Mouse (Mus musculus): ENCODE measurements at regions not wholly inside any gene's neighbourhood (a gene's known extent, or its start where the extent isn't known, plus 50 kb on each side); places are given as distances from the start of the nearest gene placed in this dataset.

DNA sequence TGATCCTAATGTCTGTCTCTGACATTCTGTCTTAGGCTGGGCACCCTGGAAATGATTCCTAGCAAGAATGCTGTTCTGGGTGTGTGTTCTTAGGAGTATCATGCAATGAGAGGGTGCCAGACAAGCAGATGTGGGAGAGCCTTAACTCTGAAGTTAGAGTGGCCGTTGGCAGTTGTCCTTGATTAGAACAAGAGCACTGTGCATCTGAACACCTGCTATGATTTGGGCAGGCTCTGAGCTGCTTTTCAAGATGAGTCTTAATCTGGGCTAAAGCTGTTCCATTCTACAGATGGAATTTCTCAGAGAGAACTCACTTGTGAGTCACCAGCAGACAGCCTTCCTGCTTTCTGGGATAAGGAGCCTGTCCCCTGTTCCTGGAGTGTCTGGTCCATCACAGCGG is 317.1 kb upstream of the Kcnh8 start:
- WGBS, result 84% methylated on average over 2 of the region's 2 CpGs
- no peaks in the 10 kb centered on the region for H3K36me3 ChIP-seq
- no peaks in the 10 kb centered on the region for H3K9me3 ChIP-seq
- no peaks in the 10 kb centered on the region for H3K4me1 ChIP-seq
- ATAC-seq (replicated peaks), result no peak
- H3K4me3 ChIP-seq, result no peak overlapping the region
- H3K9ac ChIP-seq (replicated peaks), result no peak overlapping the region
- no peaks in the 10 kb centered on the region for H3K27me3 ChIP-seq
- no peak overlapping the region for H3K4me2 ChIP-seq (replicated peaks)
- H3K27ac ChIP-seq (replicated peaks), result no peak overlapping the region

DNA sequence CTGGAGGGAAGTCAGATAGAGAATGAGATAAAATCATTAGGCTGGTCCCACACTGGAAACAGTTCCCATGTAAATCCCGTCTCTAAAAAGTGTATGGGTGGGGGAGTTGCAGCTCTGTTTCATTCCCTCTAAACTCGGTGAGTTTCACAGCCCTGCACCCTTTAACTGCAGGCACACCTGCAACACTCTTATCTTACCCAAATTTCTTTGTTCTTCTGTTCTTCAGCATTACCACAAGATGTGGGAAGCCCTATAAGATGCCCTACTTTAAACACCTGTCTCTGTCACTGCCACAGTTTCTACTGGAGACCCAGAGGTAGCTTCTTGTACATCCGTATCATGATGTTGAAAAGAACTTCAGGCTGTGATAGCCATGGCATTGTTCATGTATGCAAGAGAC is 320.2 kb upstream of the Kcnh8 start:
- Histone ChIP-seq H3K27ac (replicated peaks) (no peak overlapping the region), H3K9ac (replicated peaks) (no peak overlapping the region)
- WGBS, result 50% methylated on average over 3 of the region's 3 CpGs

GRCm38 (mm10) chr17:52278523-52278922 is 324.0 kb upstream of the Kcnh8 start:
- no peaks in the 10 kb centered on the region for H3K36me3 ChIP-seq
- no peaks in the 10 kb centered on the region for H3K4me1 ChIP-seq
- H3K27ac ChIP-seq (replicated peaks), result no peak overlapping the region
- H3K9ac ChIP-seq (replicated peaks), result no peak overlapping the region
- H3K4me2 ChIP-seq (replicated peaks), result no peak overlapping the region
- no peak overlapping the region for H3K4me3 ChIP-seq
- WGBS, result 95% methylated on average over 4 of the region's 4 CpGs
- no peaks in the 10 kb centered on the region for H3K27me3 ChIP-seq
- H3K9me3 ChIP-seq, result no peaks in the 10 kb centered on the region
- no peak for ATAC-seq (replicated peaks)

More for the DNA sequence above, 320.2 kb upstream of the Kcnh8 start:
- H3K27me3 ChIP-seq, result no peaks in the 10 kb centered on the region
- no peaks in the 10 kb centered on the region for H3K4me1 ChIP-seq
- H3K4me2 ChIP-seq (replicated peaks), result no peak overlapping the region
- no peak overlapping the region for H3K4me3 ChIP-seq
- ATAC-seq (replicated peaks), result no peak
- H3K36me3 ChIP-seq, result no peaks in the 10 kb centered on the region
- H3K9me3 ChIP-seq, result no peaks in the 10 kb centered on the region

DNA sequence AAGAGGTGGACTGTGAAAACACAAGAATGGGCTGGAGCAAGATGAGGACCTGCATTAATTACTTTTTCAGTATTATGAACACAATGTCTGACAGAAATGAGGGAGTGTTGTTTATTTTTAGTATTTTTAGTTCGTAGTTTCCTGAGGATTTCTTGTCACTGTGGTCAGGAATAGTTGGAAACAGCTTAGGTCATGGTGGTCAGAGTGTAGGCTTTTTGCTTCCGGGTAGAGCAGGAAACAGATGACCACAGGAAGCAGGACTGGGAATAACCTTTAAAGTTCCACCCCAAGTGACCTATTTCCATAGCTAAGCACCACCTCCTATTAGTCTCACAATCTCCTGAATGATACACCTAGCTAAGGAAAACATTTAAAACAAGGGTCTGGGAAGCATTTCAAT is 333.7 kb upstream of the Kcnh8 start:
- Histone ChIP-seq H3K27ac (replicated peaks) (no peak overlapping the region), H3K27me3 (no peaks in the 10 kb centered on the region), H3K9me3 (no peaks in the 10 kb centered on the region), H3K9ac (replicated peaks) (no peak overlapping the region), H3K36me3 (no peaks in the 10 kb centered on the region), H3K4me2 (replicated peaks) (no peak overlapping the region), H3K4me1 (no peaks in the 10 kb centered on the region), H3K4me3 (no peak overlapping the region)
- no peak for ATAC-seq (replicated peaks)
- 85% methylated on average over 2 of the region's 2 CpGs for WGBS

DNA sequence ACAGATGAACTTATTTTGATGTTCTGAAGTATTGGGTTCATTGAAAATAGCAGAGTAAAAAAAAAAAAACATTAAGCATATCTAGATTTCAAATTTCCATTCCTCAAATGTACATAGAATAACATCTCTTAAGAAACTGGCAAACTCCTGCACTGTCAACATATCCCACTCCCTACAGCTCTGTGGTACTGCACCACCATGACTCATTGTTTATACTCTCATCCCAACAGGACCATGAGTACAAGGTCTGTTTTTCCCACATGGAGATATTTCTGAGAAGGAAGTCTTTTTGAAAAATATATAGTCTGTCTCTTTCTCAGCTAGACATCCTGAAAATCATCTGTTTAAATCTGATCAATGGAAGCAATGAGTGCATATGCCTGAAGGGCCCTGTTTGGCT is 351.2 kb upstream of the Kcnh8 start:
- H3K4me1 ChIP-seq, result no peaks in the 10 kb centered on the region
- ATAC-seq (replicated peaks), result no peak
- no peak overlapping the region for H3K27ac ChIP-seq (replicated peaks)
- H3K36me3 ChIP-seq, result no peaks in the 10 kb centered on the region
- no peak overlapping the region for H3K4me2 ChIP-seq (replicated peaks)
- H3K9me3 ChIP-seq, result no peaks in the 10 kb centered on the region
- H3K4me3 ChIP-seq, result no peak overlapping the region
- no peaks in the 10 kb centered on the region for H3K27me3 ChIP-seq
- no peak overlapping the region for H3K9ac ChIP-seq (replicated peaks)

- H3K4me1 ChIP-seq, result no peaks in the 10 kb centered on the region
- WGBS, result 81% methylated on average over 3 of the region's 3 CpGs
- no peak overlapping the region for H3K4me3 ChIP-seq
- no peak overlapping the region for H3K4me2 ChIP-seq (replicated peaks)
- no peak overlapping the region for H3K27ac ChIP-seq (replicated peaks)
- no peak overlapping the region for H3K9ac ChIP-seq (replicated peaks)
- ATAC-seq (replicated peaks), result no peak
- no peaks in the 10 kb centered on the region for H3K9me3 ChIP-seq
- no peaks in the 10 kb centered on the region for H3K27me3 ChIP-seq
- no peaks in the 10 kb centered on the region for H3K36me3 ChIP-seq
These were observed 376.9 kb upstream of the Kcnh8 start for GRCm38 (mm10) chr17:52225584-52225983.

DNA sequence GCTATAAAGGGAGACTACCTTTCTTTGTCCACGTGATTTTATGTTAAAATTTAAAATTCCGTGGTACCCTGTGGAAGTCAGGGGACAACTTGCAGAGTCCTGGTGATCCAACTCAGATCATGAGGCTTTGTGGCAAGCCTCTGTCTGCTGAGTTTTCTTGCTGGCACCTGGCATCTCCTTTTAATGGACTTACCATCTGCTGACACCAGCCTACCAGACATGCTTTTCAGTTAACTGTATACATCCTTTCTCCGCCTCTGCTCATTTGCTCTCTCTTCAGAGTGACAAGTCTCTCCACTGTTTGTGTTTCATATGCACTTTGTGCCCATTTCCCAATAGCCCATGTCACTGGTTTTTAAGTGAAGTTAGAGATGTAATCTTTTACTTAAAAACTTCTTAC is 382.1 kb upstream of the Kcnh8 start:
- Histone ChIP-seq H3K4me2 (replicated peaks) (no peak overlapping the region), H3K9ac (replicated peaks) (no peak overlapping the region), H3K4me3 (no peak overlapping the region), H3K27ac (replicated peaks) (no peak overlapping the region), H3K9me3 (no peaks in the 10 kb centered on the region), H3K27me3 (no peaks in the 10 kb centered on the region), H3K36me3 (no peaks in the 10 kb centered on the region), H3K4me1 (no peaks in the 10 kb centered on the region)
- ATAC-seq (replicated peaks), result no peak
- 90% methylated on average over 3 of the region's 3 CpGs for WGBS

DNA sequence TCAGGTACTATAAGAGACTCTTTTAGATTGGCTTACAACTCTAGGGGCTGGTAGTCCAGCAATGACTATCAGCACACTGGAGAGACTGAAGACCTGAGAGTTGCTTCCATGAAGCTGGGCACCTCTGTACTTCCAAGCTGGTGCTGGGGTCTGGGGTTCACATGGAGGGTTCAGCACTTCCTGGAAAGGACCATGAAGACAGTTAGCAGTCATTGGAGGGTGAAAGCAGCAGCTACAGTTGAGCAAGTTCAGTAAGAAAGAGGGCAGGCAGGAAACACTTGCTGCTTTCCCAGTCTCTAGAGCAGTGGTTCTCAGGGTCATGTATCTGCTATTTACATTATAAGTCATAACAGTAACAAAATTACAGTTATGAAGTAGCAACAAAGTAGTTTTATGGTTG is 384.3 kb upstream of the Satb1 start:
- no peak overlapping the region for H3K4me2 ChIP-seq (replicated peaks)

DNA sequence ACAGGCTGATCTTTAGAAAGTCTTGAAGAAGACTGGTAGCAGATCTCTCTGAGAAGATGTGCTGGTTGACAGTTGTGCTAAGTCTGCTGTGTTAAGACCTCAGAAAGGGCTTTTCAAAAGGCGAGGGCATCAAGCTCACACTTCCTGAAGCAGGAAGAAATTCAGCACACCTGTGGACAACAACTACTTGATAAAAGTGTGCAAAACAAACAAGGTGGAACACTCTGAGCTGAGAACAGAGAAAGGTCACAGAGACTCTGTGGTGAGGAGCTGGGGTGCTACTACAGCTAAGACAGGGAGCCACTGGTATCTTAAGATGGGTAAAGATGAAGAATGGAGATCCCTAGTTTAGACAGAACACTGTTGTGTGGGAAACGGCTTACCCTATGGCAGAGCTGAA is 379.9 kb upstream of the Satb1 start:
- Histone ChIP-seq H3K4me2 (replicated peaks) (no peak overlapping the region), H3K27ac (replicated peaks) (no peak overlapping the region), H3K9ac (replicated peaks) (no peak overlapping the region), H3K9me3 (no peaks in the 10 kb centered on the region), H3K27me3 (no peaks in the 10 kb centered on the region), H3K36me3 (no peaks in the 10 kb centered on the region), H3K4me1 (no peaks in the 10 kb centered on the region), H3K4me3 (no peak overlapping the region)
- ATAC-seq (replicated peaks), result no peak
- 85% methylated on average over 2 of the region's 2 CpGs for WGBS

More for the DNA sequence above, 384.3 kb upstream of the Satb1 start:
- H3K4me3 ChIP-seq, result no peak overlapping the region
- ATAC-seq (replicated peaks), result no peak
- no peaks in the 10 kb centered on the region for H3K27me3 ChIP-seq
- no peak overlapping the region for H3K9ac ChIP-seq (replicated peaks)
- no peaks in the 10 kb centered on the region for H3K36me3 ChIP-seq
- H3K4me1 ChIP-seq, result no peaks in the 10 kb centered on the region
- H3K9me3 ChIP-seq, result no peaks in the 10 kb centered on the region
- H3K27ac ChIP-seq (replicated peaks), result no peak overlapping the region

GRCm38 (mm10) chr17:52210483-52210882 is 377.4 kb upstream of the Satb1 start:
- no peaks in the 10 kb centered on the region for H3K27me3 ChIP-seq
- H3K36me3 ChIP-seq, result no peaks in the 10 kb centered on the region
- no peaks in the 10 kb centered on the region for H3K4me1 ChIP-seq
- WGBS, result 90% methylated on average over 6 of the region's 6 CpGs
- no peaks in the 10 kb centered on the region for H3K9me3 ChIP-seq
- H3K27ac ChIP-seq (replicated peaks), result no peak overlapping the region
- no peak overlapping the region for H3K4me3 ChIP-seq
- ATAC-seq (replicated peaks), result no peak
- no peak overlapping the region for H3K4me2 ChIP-seq (replicated peaks)
- no peak overlapping the region for H3K9ac ChIP-seq (replicated peaks)

DNA sequence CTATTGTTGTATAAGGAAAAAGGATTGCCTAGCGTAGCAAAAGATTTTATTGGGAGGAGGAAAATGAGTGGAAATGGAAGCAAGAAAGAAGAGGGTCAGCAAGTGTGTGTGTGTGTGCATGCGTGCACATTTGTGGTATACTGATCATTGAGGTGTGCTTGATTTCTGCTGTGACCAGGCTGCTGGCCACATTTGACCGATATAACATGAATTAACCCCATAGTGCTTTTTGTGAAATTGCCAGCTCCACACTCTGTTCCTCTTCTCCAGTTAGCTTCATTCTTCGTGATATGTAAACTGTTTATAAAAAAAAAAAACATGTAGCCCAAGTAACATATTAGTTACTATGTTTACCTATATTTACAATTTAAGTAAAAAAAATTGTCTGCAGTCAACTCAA is 364.6 kb upstream of the Satb1 start:
- Histone ChIP-seq H3K4me2 (replicated peaks) (no peak overlapping the region), H3K4me3 (no peak overlapping the region), H3K9me3 (no peaks in the 10 kb centered on the region), H3K27ac (replicated peaks) (no peak overlapping the region), H3K9ac (replicated peaks) (no peak overlapping the region), H3K27me3 (no peaks in the 10 kb centered on the region), H3K36me3 (no peaks in the 10 kb centered on the region), H3K4me1 (no peaks in the 10 kb centered on the region)
- no peak for ATAC-seq (replicated peaks)
- WGBS, result 92% methylated on average over 4 of the region's 4 CpGs

- H3K4me1 ChIP-seq, result no peaks in the 10 kb centered on the region
- no peak for ATAC-seq (replicated peaks)
- H3K36me3 ChIP-seq, result no peaks in the 10 kb centered on the region
- no peak overlapping the region for H3K4me3 ChIP-seq
- 91% methylated on average over 5 of the region's 5 CpGs for WGBS
- no peaks in the 10 kb centered on the region for H3K9me3 ChIP-seq
- no peak overlapping the region for H3K27ac ChIP-seq (replicated peaks)
- no peaks in the 10 kb centered on the region for H3K27me3 ChIP-seq
- no peak overlapping the region for H3K9ac ChIP-seq (replicated peaks)
- no peak overlapping the region for H3K4me2 ChIP-seq (replicated peaks)
These were observed 363.7 kb upstream of the Satb1 start for GRCm38 (mm10) chr17:52196811-52197210.

DNA sequence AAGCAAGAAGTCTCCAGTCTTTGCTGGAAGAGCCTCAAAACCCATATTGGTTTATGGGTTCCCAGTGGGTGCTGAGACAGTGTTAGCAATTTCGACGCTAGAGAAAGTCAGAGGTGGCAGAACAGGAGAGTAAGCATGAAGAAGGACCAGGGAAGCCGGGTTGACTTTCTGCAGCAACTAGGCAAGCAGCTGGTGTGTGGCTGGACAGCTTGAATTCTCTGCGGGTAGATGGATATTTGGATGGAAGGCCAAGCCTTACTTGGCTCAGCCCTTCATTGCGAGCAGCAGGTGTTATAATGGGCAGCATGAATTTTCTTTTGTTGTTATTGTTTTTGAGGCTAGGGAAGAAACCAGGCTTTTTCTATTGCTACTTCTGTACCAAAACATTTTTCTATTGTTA is 362.7 kb upstream of the Satb1 start:
- WGBS, result 87% methylated on average over 5 of the region's 5 CpGs

More for the DNA sequence above, 362.7 kb upstream of the Satb1 start:
- Histone ChIP-seq H3K9ac (replicated peaks) (no peak overlapping the region), H3K4me3 (no peak overlapping the region), H3K9me3 (no peaks in the 10 kb centered on the region), H3K27ac (replicated peaks) (no peak overlapping the region), H3K4me1 (no peaks in the 10 kb centered on the region), H3K27me3 (no peaks in the 10 kb centered on the region), H3K4me2 (replicated peaks) (no peak overlapping the region), H3K36me3 (no peaks in the 10 kb centered on the region)
- ATAC-seq (replicated peaks), result no peak

All from forebrain, embryonic 15.5 days (tissue).